Mouse (Mus musculus): ENCODE results near the gene Acat2.
"Not testable (repeated sequence)": the region's sequence is repeated elsewhere in the genome, so short reads cannot be mapped to it uniquely, and the experiment has no call there.

The Acat2 gene

DNA sequence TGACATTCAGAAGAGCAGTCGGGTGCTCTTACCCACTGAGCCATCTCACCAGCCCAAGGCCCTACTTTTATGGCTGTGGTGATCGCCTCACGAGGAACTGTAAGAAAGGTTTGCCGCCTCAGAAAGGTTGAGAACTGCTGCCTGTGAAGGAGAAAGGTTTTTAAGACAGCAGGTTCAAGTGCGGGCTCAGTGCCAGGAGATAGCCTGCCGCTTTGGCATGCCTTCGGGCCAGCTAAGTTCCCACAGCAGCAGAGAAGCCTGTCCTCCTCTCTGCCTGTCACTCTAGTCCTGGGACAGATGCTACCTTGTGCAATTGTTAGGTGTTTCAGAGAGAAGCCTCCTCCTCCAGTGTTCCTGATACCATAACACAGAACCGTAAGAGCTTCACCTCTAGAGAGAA is 3.9 kb downstream of the Acat2 start:
- DNase-seq (ENCODE audit: low spot score) = no peak

DNA sequence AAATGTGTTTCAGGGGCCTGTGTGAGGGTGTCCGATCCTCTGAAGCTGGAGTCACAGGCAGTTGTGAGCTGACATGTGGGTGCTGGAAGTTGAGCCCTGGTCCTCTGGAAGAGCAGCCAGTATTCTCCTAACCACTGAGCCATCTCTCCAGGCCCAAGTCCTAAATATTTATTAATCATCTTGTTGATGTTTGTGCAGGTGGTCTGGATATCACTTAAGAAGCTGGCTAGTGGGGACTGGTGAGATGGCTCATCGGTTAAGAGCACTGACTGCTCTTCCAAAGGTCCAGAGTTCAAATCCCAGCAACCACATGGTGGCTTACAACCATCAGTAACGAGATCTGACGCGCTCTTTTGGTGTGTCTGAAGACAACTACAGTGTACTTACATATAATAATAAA is 10.9 kb downstream of the Acat2 start:
- no peak for DNase-seq (ENCODE audit: low spot score)

DNA sequence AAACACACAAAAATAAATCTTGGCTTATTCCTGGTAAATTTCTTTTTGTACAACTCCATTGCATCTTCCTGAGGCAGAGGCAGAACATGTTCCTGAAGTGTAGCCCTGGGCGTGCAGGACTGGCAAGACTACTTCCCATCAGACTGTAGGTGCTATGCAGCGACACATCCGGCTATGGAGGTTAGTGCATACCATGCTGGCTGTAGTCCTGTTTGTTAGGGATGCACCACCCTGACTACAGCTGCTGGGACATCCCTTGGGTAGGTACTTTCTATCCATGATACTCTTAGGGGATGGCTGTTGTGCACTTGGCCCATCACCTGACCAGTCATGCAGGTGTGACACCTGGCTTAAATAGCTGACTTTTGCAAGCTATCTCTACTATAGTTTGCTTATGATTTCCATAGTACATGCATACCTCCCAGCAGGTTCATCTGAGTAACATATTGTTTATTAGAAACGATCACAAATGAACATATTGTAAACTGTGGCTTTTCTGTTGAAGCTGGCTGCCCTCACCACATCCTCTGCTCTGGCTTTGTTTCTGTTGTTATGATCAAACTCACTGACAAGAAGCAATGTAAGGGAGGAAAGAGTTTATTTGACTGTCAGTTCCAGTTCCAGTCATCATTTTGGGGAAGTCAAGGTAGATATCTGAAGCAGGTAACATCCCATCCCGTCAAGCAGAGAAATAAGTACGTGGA is 17.9 kb downstream of the Acat2 start:
- no peak for DNase-seq (ENCODE audit: low spot score)

- no peak for DNase-seq (ENCODE audit: low spot score)
These were observed 18.8 kb downstream of the Acat2 start for GRCm38 (mm10) chr17:12941543-12942260.

GRCm38 (mm10) chr17:12940151-12940805 is 20.3 kb downstream of the Acat2 start, which contains the start of gene Acat3:
Acat3 (minus strand) TSS chr17:12940600.
- no peak for DNase-seq (ENCODE audit: low spot score)

DNA sequence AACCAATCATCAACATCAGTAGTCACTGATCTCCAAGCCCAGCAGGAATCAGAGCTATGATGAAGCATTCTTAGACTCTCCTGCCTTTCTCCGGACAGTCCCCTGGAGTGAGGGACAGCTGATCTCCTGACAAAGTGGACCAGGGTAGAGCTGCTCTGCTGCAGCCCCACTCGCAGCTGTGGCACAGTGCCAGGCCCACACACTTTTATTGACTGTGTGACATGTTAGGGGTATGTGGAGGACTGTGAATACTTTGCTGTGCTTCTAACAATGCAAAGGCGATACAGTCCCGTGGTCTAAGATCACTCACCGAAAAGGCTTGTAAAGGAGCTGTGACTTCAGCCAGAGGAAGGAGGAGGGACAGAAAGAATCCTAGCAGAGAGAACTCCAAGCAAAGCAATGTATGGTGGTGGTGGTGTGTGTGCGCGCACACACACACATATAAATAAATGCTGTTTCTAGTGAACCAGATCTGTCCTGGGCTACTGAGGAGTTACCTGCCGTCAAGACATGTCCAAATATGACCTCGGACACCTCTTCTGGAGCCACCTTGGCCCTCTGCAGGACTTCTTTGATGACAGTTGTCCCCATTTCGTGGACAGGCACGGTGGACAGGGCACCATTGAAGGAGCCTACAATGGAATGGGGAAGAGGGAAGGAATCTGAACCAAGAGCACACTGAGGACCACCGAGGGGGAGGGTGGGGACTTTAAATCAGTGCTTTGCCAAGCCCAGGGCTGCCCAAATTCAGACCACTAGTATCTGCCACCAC is 21.0 kb downstream of the Acat2 start:
- not testable (repeated sequence) for DNase-seq (ENCODE audit: low spot score)

- DNase-seq (ENCODE audit: low spot score) = no peak
These were observed 22.5 kb downstream of the Acat2 start for GRCm38 (mm10) chr17:12938077-12938476.

DNA sequence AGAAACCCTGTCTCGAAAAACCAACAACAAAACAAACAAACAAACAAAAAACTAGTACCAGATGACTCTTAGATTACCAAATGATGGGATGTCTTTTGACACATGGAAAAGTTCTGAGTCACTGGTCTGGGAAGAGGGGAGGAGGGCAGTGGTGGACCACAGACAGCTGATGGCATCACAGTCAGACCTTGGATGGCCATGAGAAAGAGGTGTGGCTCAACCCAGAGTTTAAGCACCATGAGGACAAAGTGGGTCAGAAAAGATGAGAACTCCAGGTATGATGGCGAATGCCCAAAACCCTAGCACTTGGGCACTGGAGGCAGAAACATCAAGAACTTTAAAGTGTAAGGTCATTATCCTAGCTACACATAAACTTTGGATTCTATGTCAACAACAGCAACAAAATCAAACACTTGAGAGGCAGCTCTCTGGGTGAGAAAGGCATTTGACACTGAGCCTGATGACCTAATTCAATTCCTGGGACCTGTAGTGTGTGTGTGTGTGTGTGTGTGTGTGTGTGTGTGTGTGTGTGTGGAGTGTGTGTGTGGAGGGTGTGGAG is 23.1 kb downstream of the Acat2 start:
- DNase-seq (ENCODE audit: low spot score) = no peak

DNA sequence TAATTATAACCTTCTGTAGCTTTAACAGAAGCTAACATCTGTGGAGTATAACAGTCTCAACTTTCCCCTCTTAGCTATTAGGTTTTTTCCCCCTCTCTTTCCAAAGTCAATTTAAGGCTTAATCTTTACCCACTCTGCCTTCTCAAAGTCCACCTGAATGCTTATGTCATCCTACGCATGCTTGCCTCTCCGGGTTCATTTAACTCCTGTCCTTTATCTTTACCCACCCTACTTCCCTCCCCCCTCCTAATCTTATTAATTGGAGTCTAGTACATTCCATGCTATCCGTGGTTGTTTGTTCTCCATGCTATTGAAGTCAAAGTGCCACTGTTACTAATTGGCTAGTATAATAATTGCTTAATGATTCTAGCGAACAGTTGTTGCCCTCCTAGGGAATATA is 24.8 kb downstream of the Acat2 start:
- no peak for DNase-seq (ENCODE audit: low spot score)

GRCm38 (mm10) chr17:12931576-12931975 is 29.0 kb downstream of the Acat2 start:
- not testable (repeated sequence) for DNase-seq (ENCODE audit: low spot score)

GRCm38 (mm10) chr17:12925703-12926180 is 34.8 kb downstream of the Acat2 start:
- DNase-seq (ENCODE audit: low spot score) = no peak

GRCm38 (mm10) chr17:12925001-12925400 is 35.5 kb downstream of the Acat2 start:
- DNase-seq (ENCODE audit: low spot score) = no peak

DNA sequence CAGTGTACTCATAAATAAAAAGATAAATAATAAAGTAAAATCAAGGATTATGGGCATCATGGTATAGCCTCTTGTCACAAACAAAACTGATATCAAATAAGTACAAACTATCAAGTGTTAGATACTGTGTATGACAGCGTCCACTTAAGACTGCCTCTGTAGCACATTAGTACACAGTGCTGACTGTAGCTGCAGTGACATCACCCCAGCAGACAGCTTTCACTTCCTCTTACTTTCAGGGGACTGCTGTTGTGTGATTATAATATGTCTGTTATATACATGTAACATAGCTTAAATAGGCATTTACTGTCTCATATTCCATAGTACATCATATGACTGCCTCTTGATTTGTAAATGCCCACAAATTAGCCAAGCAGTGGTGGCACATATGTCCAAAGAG is 39.5 kb downstream of the Acat2 start:
- no peak for DNase-seq (ENCODE audit: low spot score)

- DNase-seq (ENCODE audit: low spot score) = peak; percentile 61
These were observed 43.8 kb downstream of the Acat2 start for GRCm38 (mm10) chr17:12916588-12917380.

- DNase-seq (ENCODE audit: low spot score) = peak; percentile 100
These were observed 44.5 kb downstream of the Acat2 start, which contains the start of gene Mrpl18 for GRCm38 (mm10) chr17:12915881-12916583. Mrpl18 (minus strand) TSS chr17:12916345.

- DNase-seq (ENCODE audit: low spot score) = no peak
These were observed 45.1 kb downstream of the Acat2 start, which contains the start of gene Tcp1 for GRCm38 (mm10) chr17:12915488-12915880. Tcp1 (plus strand) TSS chr17:12915701.

- no peak for DNase-seq (ENCODE audit: low spot score)
These were observed 50.2 kb downstream of the Acat2 start for GRCm38 (mm10) chr17:12910391-12910790.

DNA sequence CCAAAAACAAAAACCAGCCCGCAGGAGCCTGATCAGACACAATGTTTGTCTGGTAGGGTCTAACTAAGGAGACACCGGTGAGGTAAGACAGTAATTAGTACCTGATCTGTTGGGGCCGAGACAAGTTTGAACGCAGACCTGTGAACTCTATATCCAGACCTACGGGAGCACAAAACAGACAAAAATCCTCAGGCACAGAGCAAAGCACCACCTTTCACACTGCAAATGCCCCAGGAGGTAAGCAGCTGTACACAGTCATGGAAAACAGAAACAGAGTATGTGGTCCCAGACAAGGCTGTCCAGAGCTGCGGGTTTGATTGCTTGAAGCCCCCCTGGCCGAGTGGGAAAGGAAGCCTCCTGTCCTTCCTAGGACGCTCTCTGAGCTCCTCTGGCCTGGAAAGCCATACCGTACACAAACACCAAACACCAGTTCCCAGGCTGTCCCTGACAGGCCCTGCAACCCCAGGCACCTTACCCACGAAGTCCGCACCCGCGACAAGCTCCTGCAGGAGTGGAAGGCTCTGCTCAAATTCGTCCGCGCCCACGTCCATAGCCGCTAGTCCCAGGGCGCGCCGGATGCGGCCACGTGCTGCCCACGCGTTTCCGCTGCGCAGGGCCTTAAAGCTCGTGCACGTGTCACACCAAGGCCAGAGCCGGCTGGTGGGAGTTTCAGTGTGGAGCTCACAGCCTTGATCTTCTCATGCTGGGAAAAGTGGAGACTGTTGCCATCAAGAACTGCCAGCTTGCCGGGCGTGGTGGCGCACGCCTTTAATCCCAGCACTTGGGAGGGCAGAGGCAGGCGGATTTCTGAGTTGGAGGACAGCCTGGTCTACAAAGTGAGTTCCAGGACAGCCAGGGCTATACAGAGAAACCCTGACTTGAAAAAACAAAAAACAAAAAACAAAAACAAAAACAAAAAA is 50.9 kb downstream of the Acat2 start, which contains the start of gene Pnldc1:
Pnldc1 (minus strand) TSS at position 870 of the 920 bp plus-strand sequence.
- no peak for DNase-seq (ENCODE audit: low spot score)

DNA sequence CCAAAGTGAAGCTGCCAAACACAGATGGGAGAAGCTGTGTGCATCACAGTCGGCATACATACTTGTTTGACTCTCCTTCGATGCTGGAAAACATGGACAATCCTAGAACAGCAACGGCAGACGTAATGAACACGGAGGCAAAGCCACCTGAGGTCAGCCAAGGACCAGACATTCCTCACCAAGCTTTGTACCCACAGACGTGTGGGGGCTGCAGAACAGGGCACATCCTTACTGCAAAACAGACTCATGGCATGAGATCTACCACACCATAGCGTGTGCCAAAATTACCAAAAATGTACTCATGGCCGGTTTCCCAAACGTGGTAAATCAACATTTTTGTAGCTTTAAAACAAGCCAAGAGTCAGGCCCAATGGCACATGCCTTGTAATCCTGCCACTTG is 54.1 kb downstream of the Acat2 start:
- no peak for DNase-seq (ENCODE audit: low spot score)
